Mouse (Mus musculus) lung, adult 2 months (tissue): Measurements from ENCODE around the gene Ap5s1.

Experiments used
- CTCF ChIP-seq: fragments of 200-500 bp; IDR thresholded peaks from 2 replicates; pipeline ENCODE4 v1.5.1; 2011; ENCODE audit warnings: mild to moderate bottlenecking, low read length, control low read depth; ENCODE audit not compliant: insufficient read depth
- POLR2A ChIP-seq: fragments of 200-500 bp; IDR thresholded peaks from 2 replicates; pipeline ENCODE4 v1.6.1; 2011; ENCODE audit warnings: low read depth, mild to moderate bottlenecking, control low read depth, low read length, borderline replicate concordance; ENCODE audit errors: extremely low read depth

DNA sequence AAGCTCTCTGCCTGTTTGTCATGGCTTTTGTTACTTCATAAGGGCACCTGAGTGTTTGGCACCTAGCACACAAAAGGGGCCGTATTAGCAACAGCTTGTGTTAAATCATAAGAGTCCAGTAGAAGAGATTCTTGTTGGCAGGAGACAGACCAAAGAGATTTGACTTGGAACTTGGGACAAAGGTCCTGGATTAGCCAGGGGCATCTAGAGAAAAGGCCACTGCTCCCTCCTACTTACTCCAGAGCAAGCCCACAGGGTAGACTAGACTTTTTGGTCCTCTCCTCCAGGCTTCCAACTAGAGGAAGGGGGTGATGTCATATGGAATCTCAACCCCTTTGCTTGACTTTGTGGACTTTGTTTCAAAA lies 31.0 kb upstream of the Ap5s1 start:
- no peak for TF ChIP-seq CTCF
- no peak for TF ChIP-seq POLR2A
